Mouse (Mus musculus): ENCODE measurements around the gene Ube2e1. TPM values are rescaled to one million over a fixed set of nuclear protein-coding genes. Genes with fewer than 3 reads are reported as not detected.
"Not testable (repeated sequence)": the region's sequence is repeated elsewhere in the genome, so short reads cannot be mapped to it uniquely, and the experiment has no call there.

The Ube2e1 gene
- total RNA-seq, 1 experiment from 2014 or later = 85.2 TPM

DNA sequence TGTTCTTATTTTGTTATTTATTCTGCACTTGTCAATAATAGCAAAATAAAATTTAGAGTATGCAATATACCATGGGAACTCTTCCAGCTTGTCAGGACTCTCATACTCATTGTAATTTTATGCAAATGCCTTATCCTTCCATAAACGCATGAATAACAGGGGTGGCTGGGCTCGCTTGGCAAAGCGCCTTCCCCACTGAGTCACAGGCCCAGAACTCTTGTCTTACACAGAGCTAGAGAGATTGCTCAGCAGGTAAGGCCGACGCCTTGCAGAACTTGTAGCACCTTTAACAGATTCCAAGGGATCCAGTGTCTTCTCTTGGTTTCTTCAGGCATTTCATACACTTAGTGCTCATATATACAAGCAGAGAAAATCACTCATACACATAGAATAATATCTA is 51.3 kb downstream of the Ube2e1 start:
- no peak for ATAC-seq (replicated peaks in 1 of 2; ENCODE audit: insufficient read depth in 1 of 2, low FRiP score in 2 of 2, low TSS enrichment in 1 of 2, low read depth in 1 of 2, poor library complexity in 2 of 2, severe bottlenecking in 2 of 2)

DNA sequence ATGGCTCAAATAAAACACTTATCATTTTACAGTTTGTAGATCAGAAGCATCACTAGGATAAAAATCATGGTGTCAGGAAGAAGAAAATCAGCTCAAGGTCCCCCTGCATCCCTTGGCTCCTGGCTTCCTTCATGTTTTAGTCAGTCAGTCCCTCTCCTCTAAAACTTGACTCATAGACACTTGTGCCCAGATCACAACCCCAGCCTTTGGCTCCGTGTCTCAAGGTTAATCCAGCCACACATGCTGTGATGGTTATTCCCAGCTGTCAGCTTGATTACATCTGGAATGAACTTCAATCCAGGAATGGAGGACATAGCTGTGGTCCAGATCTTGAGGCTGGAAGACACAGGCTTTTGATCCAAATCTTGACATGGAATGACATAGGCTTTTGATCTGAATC is 57.1 kb downstream of the Ube2e1 start:
- no peak for ATAC-seq (replicated peaks in 1 of 2; ENCODE audit: insufficient read depth in 1 of 2, low FRiP score in 2 of 2, low TSS enrichment in 1 of 2, low read depth in 1 of 2, poor library complexity in 2 of 2, severe bottlenecking in 2 of 2)

- ATAC-seq (replicated peaks in 1 of 2; ENCODE audit: insufficient read depth in 1 of 2, low FRiP score in 2 of 2, low TSS enrichment in 1 of 2, low read depth in 1 of 2, poor library complexity in 2 of 2, severe bottlenecking in 2 of 2) = no peak
Observed at GRCm38 (mm10) chr14:18271666-18272065, 60.0 kb downstream of the Ube2e1 start.

DNA sequence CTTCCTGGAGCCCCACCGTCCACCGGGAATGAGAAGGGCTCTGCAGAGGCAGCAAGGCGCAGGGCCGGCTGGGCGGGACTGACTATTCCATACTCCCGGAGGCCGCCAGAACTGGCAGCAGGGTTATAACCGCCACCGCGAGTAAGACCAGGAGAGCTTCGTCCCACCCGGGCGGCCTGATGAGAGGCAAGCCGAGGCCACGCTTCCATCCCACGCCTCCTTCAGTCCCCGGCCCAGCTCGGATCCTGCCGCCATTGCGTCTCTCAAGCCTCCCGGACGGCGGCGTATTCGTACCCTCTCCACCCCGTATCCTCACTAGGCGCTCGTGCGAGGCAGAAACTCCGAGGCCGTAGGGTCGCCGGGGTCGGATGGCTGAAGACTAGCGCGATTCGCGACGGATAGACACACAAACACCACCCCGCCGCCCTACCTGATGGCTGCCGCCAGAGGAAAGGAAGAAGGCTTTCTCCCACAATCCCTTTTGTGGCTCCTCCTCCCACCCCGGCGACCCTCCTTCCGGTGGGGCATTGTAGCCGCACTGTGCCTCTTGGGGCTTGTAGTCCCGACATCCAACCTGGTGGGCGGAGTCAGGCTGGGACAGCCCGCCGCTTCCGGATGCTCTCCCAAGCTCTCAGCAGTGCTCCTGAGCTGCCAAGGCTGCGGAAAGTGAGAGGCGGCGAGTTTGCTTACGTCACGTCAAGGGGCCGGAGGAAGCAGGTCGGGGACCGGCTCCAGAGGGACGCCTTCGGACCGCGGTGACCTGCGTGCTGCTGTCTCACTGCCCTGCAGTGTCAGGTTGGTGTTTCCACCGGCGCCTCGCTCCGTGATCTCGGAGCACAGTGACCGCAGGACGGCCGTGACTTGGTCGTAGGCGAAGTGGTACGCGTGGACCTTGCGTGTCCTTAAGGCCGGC is 60.9 kb downstream of the Ube2e1 start, which contains the start of the genes Nkiras1 and Rpl15:
TSS of gene Nkiras1 (plus strand) at position 608 of the 913 bp plus-strand sequence.
TSS of gene Rpl15 (minus strand) at position 863 of the 913 bp plus-strand sequence.
- ATAC-seq (replicated peaks in 1 of 2; ENCODE audit: insufficient read depth in 1 of 2, low FRiP score in 2 of 2, low TSS enrichment in 1 of 2, low read depth in 1 of 2, poor library complexity in 2 of 2, severe bottlenecking in 2 of 2) = peak; percentile 97

DNA sequence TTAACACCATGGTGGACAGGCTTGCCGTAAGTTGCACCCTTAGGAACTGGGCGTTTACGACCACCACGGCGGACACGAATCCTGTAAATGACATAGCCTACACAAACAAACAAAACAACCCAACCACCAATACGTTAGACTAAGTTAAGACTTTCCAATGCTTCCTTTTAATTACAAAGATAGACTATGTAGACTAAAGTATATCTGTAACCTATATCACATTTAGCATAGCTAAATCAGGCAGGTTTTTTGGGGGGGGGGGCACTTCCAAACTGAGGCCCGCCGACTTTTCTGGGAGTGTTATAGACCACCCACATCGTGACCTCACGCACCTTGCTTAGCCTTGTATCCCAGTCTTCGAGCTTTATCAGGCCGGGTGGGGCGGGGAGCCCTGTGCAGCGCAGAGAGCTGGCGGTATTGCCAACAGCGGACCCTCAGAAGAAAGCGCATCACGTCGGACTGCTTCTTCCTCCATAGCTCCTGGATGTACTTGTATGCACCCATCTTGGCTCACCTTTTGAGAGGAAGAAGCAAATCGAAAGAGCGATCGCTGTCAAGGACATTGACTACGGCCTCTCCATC is 61.6 kb downstream of the Ube2e1 start:
- ATAC-seq (replicated peaks in 1 of 2; ENCODE audit: insufficient read depth in 1 of 2, low FRiP score in 2 of 2, low TSS enrichment in 1 of 2, low read depth in 1 of 2, poor library complexity in 2 of 2, severe bottlenecking in 2 of 2) = not testable (repeated sequence)

GRCm38 (mm10) chr14:18263427-18263826 is 68.2 kb downstream of the Ube2e1 start:
- 0 out of 4 replicates have a peak, but pooled peaks have one; percentile 22 to 30 for ATAC-seq (replicated peaks in 1 of 2; ENCODE audit: insufficient read depth in 1 of 2, low FRiP score in 2 of 2, low TSS enrichment in 1 of 2, low read depth in 1 of 2, poor library complexity in 2 of 2, severe bottlenecking in 2 of 2)

- ATAC-seq (replicated peaks in 1 of 2; ENCODE audit: insufficient read depth in 1 of 2, low FRiP score in 2 of 2, low TSS enrichment in 1 of 2, low read depth in 1 of 2, poor library complexity in 2 of 2, severe bottlenecking in 2 of 2) = no peak
Observed at GRCm38 (mm10) chr14:18261203-18261602, 70.5 kb downstream of the Ube2e1 start.

- no peak for ATAC-seq (replicated peaks in 1 of 2; ENCODE audit: insufficient read depth in 1 of 2, low FRiP score in 2 of 2, low TSS enrichment in 1 of 2, low read depth in 1 of 2, poor library complexity in 2 of 2, severe bottlenecking in 2 of 2)
Observed at GRCm38 (mm10) chr14:18242638-18243130, 89.0 kb downstream of the Ube2e1 start.

- no peak for ATAC-seq (replicated peaks in 1 of 2; ENCODE audit: insufficient read depth in 1 of 2, low FRiP score in 2 of 2, low TSS enrichment in 1 of 2, low read depth in 1 of 2, poor library complexity in 2 of 2, severe bottlenecking in 2 of 2)
Observed at GRCm38 (mm10) chr14:18241786-18242185, 89.9 kb downstream of the Ube2e1 start.

- no peak for ATAC-seq (replicated peaks in 1 of 2; ENCODE audit: insufficient read depth in 1 of 2, low FRiP score in 2 of 2, low TSS enrichment in 1 of 2, low read depth in 1 of 2, poor library complexity in 2 of 2, severe bottlenecking in 2 of 2)
Observed at GRCm38 (mm10) chr14:18240132-18240531, 91.5 kb downstream of the Ube2e1 start.

DNA sequence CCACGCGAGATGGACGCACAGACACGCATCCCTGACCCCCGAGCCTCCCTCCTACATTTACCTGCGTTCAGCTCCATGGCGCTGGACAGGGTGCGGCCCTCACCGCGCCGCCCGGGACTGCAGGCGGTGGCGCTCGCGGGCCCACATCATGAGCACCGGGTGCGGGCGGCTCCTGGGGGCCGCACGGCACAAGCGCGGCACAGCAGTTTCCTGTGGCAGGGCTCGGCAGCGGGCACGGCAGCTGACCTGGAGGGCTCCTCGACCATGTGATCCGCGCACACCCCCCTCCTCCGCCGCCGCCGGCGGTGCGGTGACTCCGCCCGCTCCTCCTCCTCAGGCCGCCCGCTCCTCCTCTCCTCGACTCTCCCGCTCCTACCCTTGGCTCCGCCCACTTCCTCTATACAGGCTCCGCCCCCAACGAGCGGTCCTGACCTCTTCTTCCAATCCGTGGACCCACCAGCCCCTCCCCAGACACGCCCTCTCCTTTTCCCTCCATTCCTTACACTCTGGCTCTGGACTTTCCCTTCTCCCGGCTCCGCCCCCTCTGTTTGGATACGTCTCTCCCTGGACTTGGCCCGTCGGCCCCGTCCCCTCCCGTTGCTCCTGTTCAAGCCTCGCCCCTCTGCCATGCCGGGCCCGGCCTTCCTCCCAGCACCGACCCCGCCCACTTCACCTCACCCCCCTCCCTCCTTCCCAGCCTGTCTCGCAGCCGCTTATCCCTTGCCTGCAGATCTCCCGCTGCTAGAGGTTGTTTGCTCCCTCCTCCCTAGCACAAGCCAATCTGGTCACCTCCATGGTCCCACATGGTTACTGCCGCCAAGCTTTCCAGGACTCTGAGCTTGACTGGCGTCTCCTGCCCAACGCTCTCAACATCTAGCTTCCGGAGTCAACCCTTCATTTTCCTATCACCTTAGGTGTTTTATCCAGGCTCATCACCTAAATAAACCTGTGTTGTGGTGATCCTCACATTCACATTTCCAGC is 92.6 kb downstream of the Ube2e1 start, which contains the start of gene Nr1d2:
TSS of gene Nr1d2 (minus strand) at position 378 of the 982 bp plus-strand sequence.
- peak; percentile 78 to 81 for ATAC-seq (replicated peaks in 1 of 2; ENCODE audit: insufficient read depth in 1 of 2, low FRiP score in 2 of 2, low TSS enrichment in 1 of 2, low read depth in 1 of 2, poor library complexity in 2 of 2, severe bottlenecking in 2 of 2)

DNA sequence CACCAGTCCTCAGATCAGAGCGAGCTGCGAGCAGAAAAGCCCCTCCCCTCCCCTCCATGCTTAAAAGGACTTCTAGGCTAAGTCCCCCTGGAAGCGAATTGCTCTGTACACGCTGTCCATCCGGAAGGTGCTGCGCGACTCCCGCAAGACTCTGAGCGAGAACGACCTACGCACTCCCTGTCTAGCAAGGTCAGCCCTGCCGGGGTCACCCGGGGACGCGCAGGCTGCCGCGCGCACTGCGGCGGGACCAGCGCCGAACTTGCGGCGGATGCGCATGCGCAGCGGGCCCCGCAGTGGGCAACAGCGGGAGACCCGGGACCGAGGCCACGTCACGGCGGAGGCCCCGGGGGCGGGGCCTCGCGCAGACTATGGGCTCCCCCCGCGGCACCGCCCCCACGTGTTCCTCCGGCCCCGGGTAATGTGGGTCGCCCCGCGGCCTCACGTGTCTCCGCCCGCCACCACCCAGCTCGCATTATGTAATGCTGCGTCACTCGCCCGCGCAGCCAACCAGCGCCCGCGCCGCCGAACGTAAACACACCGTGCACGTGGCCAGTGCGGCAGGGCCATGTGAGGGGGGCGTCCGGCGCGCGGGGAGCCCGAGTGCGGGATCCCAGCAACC is 93.4 kb downstream of the Ube2e1 start:
- peak; percentile 66 to 69 for ATAC-seq (replicated peaks in 1 of 2; ENCODE audit: insufficient read depth in 1 of 2, low FRiP score in 2 of 2, low TSS enrichment in 1 of 2, low read depth in 1 of 2, poor library complexity in 2 of 2, severe bottlenecking in 2 of 2)

DNA sequence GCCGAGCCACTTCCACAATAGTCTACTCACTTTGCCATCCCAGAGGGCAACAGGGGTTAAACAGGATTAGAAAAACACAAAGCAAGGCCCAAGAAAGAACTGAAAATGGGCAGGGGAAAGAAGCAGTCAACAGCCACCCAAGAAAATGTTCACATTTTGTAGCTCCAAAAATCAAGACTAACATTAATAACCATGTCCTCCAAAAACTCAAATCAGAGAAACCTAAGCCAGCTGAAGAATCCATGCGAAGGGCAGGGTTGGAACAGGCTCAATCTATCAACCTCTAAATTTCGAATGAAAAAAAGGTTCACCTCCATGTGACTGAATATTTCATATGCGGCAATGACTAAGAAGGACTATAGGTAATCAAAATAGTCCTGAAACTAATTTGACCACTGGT is 94.3 kb downstream of the Ube2e1 start:
- ATAC-seq (replicated peaks in 1 of 2; ENCODE audit: insufficient read depth in 1 of 2, low FRiP score in 2 of 2, low TSS enrichment in 1 of 2, low read depth in 1 of 2, poor library complexity in 2 of 2, severe bottlenecking in 2 of 2) = no peak

- ATAC-seq (replicated peaks in 1 of 2; ENCODE audit: insufficient read depth in 1 of 2, low FRiP score in 2 of 2, low TSS enrichment in 1 of 2, low read depth in 1 of 2, poor library complexity in 2 of 2, severe bottlenecking in 2 of 2) = not testable (repeated sequence)
Observed at GRCm38 (mm10) chr14:18236496-18237235, 95.0 kb downstream of the Ube2e1 start.

- ATAC-seq (replicated peaks in 1 of 2; ENCODE audit: insufficient read depth in 1 of 2, low FRiP score in 2 of 2, low TSS enrichment in 1 of 2, low read depth in 1 of 2, poor library complexity in 2 of 2, severe bottlenecking in 2 of 2) = peak; percentile 20 to 33; a peak in 2 of 4 replicates
Observed at GRCm38 (mm10) chr14:18233981-18234960, 97.4 kb downstream of the Ube2e1 start.

Measured in hematopoietic stem cell, adult 5-6 weeks (primary cell).